In the genomic region with DNA sequence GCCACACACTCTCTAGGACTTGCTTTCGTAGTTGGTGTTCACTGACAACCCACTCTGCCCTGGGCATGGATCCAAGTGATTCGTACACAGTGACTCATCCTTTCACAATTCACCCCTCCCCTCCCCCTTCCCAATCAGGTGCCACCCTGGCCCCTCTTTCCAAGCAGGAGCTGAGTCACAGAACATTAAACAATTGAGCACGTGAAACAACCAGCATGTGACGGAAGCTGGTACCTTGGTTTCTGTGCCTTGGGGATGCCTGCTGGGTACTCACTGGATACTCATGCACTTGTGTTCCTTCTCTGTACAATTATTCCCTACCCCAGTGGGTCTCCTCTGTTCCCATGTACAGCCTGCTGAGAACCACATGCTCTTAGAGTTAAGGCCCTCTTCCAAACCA, we compare ENCODE assay signal across 11 mouse cellular contexts. TPM values are rescaled to one million over a fixed set of nuclear protein-coding genes. Genes with fewer than 3 reads are reported as not detected.
DNase-seq lines count a peak whose midpoint lies in the region; ATAC-seq and TF ChIP-seq lines count a peak whose summit lies in the region.
"Had no signal": no experiment of that assay in that cellular context is flagged by ENCODE, and none has a peak within 500 bp of the region (broad histone marks: within the 10 kb centered on the region; RNA-seq: fewer than 3 reads in every experiment).

No protein-coding gene starts in this region.

- H3K9ac ChIP-seq in forebrain, embryonic 14.5 days (ENCODE audit: low read length): no peak overlapping the region
- H3K9ac ChIP-seq in forebrain, embryonic 12.5 days: no peak overlapping the region
- H3K9ac ChIP-seq: hindbrain, embryonic 15.5 days had no signal

- no peak for ATAC-seq in forebrain, embryonic 14.5 days
- no peak for ATAC-seq in forebrain, embryonic 12.5 days (ENCODE audit: low FRiP score)
- ATAC-seq in erythroid progenitor cell, adult 5-6 weeks (replicated peaks; ENCODE audit: low FRiP score, poor library complexity, severe bottlenecking): no peak

- no peak overlapping the region for H3K4me3 ChIP-seq in forebrain, embryonic 14.5 days (ENCODE audit: low read depth, low read length)
- H3K4me3 ChIP-seq in forebrain, embryonic 12.5 days (replicated peaks): no peak overlapping the region
- no peak overlapping the region for H3K4me3 ChIP-seq in left cerebral cortex, adult 2 months
- H3K4me3 ChIP-seq: hindbrain, embryonic 15.5 days had no signal

- TF ChIP-seq CTCF in left cerebral cortex, adult 2 months (IDR thresholded peaks at IDR 0.05): no peak

- peaks cover 10% of the 10 kb centered on the region for H3K4me1 ChIP-seq in forebrain, embryonic 14.5 days (ENCODE audit: control insufficient read depth, insufficient read depth, low read length)
- no peaks in the 10 kb centered on the region; the same call in 1 of the 2 replicates for H3K4me1 ChIP-seq in forebrain, embryonic 12.5 days

- H3K4me2 ChIP-seq in forebrain, embryonic 14.5 days (ENCODE audit: low read length): no peak overlapping the region
- no peak overlapping the region for H3K4me2 ChIP-seq in forebrain, embryonic 12.5 days
- H3K4me2 ChIP-seq: hindbrain, embryonic 15.5 days had no signal

- no peaks in the 10 kb centered on the region for H3K36me3 ChIP-seq in forebrain, embryonic 14.5 days (ENCODE audit: control insufficient read depth, insufficient read depth, low read length)
- H3K36me3 ChIP-seq in forebrain, embryonic 12.5 days (replicated peaks): no peaks in the 10 kb centered on the region
- H3K36me3 ChIP-seq: hindbrain, embryonic 15.5 days had no signal

- H3K9me3 ChIP-seq in forebrain, embryonic 14.5 days (replicated peaks; ENCODE audit: control insufficient read depth, low read length): no peaks in the 10 kb centered on the region
- H3K9me3 ChIP-seq in forebrain, embryonic 12.5 days: no peaks in the 10 kb centered on the region
- H3K9me3 ChIP-seq: hindbrain, embryonic 15.5 days had no signal

- no peak overlapping the region for H3K27ac ChIP-seq in forebrain, embryonic 14.5 days (ENCODE audit: low read depth, low read length)
- no peak overlapping the region for H3K27ac ChIP-seq in forebrain, embryonic 12.5 days
- H3K27ac ChIP-seq in left cerebral cortex, adult 2 months: no peak overlapping the region
- H3K27ac ChIP-seq: hindbrain, embryonic 15.5 days; macrophage had no signal

- DNase-seq in forebrain, embryonic 14.5 days (ENCODE audit: low spot score): peak; percentile 54
- peak; percentile 53 for DNase-seq in 3T3-L1 (ENCODE audit: low read depth, low spot score)
- DNase-seq in cerebellum, postnatal 14 days: peak; percentile 69 to 71
- DNase-seq in left cerebral cortex, adult 2 months (ENCODE audit: extremely low spot score in 1 of 2, low spot score in 2 of 2): peak; percentile 55 to 69
- no peak for DNase-seq in gastrocnemius, postnatal 10 days
- DNase-seq in thymus, adult 18-20 months: no peak

- WGBS in forebrain, embryonic 14.5 days: 36% methylated on average over 4 of the region's 4 CpGs
- WGBS in forebrain, embryonic 12.5 days: 66% methylated on average over 4 of the region's 4 CpGs

- no peaks in the 10 kb centered on the region for H3K27me3 ChIP-seq in forebrain, embryonic 14.5 days (replicated peaks; ENCODE audit: control insufficient read depth, insufficient read depth, low read length)
- H3K27me3 ChIP-seq in forebrain, embryonic 12.5 days: no peaks in the 10 kb centered on the region
- H3K27me3 ChIP-seq: hindbrain, embryonic 15.5 days had no signal

- intact Hi-C loops in left cerebral cortex, adult 2 months (cut with DNase I): no loop called here

RNA-seq across cellular contexts. Expression of gene Fam19a5, which starts 53.0 kb away (rescaled TPM):
- polyA plus RNA-seq in forebrain, embryonic 14.5 days (2014; fragmentation: Nextera tagmentation; extraction: Ambion mirVana): 15.8 and 16.0 TPM in 2 replicates
- 8.9 and 9.5 TPM in 2 replicates for polyA plus RNA-seq in forebrain, embryonic 12.5 days (2016; fragmentation: Nextera tagmentation; extraction: Ambion mirVana)
- total RNA-seq in left cerebral cortex, adult 2 months (2021): 100 to 1,000 TPM; 112 to 119 TPM
- not detected in 2 replicates for total RNA-seq in erythroid progenitor cell, adult 5-6 weeks (2015; ENCODE audit: low replicate concordance)
- total RNA-seq in erythroid progenitor cell, adult 5-6 weeks (2017; ENCODE audit: low replicate concordance): not detected in 2 replicates
- total RNA-seq in gastrocnemius, postnatal 10 days (2021): 1 to 10 TPM; 2.6 to 3.9 TPM
- total RNA-seq: common myeloid progenitor, adult 5-6 weeks had no signal
- polyA plus RNA-seq: macrophage had no signal

Comparison
In these comparisons a context has a peak if more than half of its experiments do, and no peak if none do; other contexts are left out.
1. DNase-seq: peak in forebrain, embryonic 14.5 days (single experiment), 3T3-L1 (single experiment), cerebellum, postnatal 14 days (2 of 2) and left cerebral cortex, adult 2 months (2 of 2); none in gastrocnemius, postnatal 10 days (single experiment) and thymus, adult 18-20 months (0 of 2).
2. RNA of gene Fam19a5, which starts 53.0 kb away (total RNA-seq): 112 to 119 TPM in left cerebral cortex, adult 2 months; 2.6 to 3.9 TPM in gastrocnemius, postnatal 10 days and not detected in erythroid progenitor cell, adult 5-6 weeks; every median in the first group is over 10 times any median in the second.